Mouse (Mus musculus): ENCODE data around the gene Il2rb.

Il2rb gene

DNA sequence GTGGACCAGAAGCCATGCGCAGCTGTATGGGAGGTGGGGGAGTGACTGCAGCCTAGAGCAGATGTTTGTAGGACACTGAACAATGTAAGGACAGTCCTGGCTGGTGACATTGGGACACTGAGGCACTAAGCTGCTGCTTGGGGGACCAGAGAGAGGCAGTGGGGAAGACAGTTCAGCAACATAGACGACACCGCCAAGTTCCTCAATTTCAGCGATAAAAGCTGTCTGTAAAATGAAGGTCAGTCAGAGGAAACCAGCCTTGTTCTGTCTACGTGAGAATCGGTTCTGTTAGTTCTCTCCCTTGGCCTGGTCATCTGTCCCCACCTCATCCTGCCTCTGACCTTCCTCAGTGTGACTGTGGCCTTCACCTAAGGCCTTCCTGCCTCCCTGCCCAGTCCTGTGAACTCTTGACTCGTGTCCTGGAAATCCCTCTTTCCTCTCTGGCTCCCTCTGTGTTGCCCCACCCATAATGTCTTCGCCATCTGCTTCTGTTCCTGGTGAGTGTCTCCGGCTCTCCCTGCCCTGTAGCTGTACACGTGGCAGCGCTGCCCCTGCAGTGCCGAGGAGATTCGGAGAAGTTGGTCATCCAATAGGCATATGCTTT, 25.1 kb upstream of the Il2rb start:
- DNase-seq (ENCODE audit: low read depth, low spot score) = no peak

DNA sequence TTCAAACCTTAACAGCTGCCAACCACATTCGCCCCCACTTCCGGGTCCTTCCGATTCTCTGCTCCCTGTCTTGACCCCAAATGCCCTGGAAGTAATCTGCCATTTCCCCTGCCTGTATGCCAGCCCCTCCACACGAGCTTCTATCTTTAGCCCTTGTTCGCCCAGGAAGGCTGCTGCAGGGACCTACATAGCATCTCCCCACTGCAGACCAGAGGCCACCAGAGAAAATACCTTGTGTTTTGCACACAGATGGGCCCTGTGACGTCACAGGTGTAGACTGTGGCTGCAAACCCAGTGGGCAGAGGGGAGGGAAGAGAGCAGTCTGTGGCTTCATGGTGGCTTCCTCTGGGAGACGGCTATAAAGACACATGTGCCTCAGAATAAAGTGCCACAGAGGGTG, 23.1 kb upstream of the Il2rb start:
- no peak for DNase-seq (ENCODE audit: low read depth, low spot score)

DNA sequence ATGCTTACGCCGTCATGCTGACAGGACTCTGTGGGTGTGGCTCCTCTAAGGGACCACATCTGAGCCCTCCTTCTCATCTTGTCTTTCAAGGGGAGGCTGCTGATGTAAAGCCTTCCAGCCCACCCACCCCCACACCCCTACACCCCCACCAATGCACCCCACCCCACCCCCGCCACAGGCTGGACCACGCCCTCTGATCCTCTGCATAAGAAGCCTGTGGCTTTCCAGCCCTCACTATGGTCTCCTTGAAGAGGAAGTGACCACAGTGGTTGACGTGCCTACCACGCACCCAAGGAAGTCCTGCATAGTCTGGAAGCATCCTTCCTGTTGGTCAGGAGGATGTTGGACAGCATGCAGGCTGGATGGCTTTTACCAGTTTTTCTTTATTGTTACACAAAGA, 20.7 kb upstream of the Il2rb start:
- DNase-seq (ENCODE audit: low read depth, low spot score) = no peak

DNA sequence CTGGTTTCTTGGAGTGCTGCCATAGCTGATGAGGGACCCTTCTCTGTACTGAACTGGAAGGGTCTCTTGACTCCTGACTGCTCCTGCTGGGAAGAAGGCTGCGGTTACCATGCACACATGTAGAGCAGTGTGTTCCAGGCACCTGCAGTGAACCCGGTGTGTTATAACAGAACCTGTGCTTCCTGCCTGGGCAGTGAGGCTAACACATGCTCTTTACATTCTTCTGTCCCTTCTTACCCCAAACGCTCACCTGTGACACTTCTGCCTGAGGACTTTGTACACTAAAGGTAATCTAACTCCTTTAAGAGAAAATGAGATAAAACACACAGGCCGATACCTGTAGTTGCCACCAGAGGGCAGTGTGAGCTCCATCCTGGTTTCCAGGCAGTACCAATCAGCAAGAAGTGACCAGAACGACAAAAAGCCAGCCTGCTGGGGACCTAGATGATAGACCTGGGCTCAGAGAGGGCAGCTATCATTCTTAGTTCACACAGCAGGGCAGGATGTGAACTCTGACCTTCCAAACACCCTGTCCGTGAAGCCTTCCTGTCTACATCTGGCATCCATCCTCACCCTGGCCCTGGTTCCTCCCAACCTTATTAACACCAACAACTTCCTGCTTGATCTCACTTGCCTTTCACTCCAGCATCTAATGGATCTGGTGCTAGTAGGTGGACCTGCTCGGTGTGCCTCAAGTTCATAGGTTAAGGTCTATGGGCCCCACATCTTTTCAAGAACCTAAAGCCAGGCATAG, 19.5 kb upstream of the Il2rb start:
- peak; percentile 89 for DNase-seq (ENCODE audit: low read depth, low spot score)

- no peak for DNase-seq (ENCODE audit: low read depth, low spot score)
Measured at GRCm38 (mm10) chr15:78513019-78513418, 17.9 kb upstream of the Il2rb start.

DNA sequence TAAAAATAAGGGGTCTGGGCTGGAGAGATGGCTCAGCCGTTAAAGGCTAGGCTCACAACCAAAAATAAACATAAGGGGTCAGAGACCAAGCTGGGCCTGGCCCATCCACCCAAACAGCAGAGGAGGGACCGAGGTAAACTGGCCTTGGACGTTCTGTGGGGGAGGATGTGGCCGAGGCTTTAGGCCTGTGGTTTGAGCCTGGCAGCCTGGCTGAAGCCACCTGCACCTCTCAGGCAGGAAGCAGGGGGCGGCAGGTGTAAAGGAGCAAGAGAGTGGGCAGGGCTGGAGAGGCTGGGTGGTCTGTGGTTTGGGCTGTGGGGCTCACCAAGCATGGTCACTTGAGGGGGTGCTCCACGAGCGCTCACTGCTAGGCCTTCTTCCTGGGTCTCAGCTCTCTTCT, 16.9 kb upstream of the Il2rb start:
- DNase-seq (ENCODE audit: low read depth, low spot score) = no peak

- DNase-seq (ENCODE audit: low read depth, low spot score) = no peak
Measured at GRCm38 (mm10) chr15:78510736-78511135, 15.7 kb upstream of the Il2rb start.

GRCm38 (mm10) chr15:78510121-78510576, 15.1 kb upstream of the Il2rb start:
- DNase-seq (ENCODE audit: low read depth, low spot score) = no peak

GRCm38 (mm10) chr15:78509297-78509899, 14.3 kb upstream of the Il2rb start:
- DNase-seq (ENCODE audit: low read depth, low spot score) = no peak

DNA sequence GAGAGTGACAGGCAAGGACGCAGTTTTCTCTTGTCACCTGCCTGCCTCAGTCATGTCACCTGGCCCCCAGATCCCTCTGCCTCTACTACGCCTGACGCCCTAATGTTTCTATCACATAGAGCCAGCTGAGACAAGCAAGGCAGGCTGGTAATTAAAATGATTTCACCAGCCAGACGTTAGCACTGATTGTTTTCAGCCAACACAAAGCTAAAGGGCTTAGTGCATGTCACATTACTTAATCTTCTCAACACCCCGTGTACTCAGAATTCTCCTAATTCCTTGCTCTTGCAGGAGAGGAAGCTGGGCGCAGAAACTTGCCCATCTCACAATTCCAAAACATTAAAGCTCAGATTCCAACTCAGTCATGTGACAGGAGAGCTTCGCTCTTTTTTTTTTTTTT, 13.4 kb upstream of the Il2rb start:
- no peak for DNase-seq (ENCODE audit: low read depth, low spot score)

DNA sequence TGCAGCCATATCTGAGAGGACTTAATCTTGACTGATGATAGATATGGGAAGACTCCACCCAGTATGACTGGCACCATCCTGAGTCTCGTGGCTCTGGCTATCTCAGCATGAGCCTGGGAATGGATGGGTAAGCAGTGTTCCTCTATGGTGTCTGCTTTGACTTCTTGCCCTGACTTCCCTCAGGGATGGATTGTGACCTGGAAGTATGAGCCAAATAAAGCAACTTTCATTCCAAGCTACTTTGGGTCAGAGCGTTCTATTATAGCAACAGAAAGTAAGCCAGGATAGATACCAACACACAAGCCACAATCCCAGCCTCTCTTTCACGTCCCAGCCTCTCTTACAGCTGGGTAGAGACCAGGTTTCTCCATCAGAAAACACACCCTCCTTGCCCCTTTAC, 10.5 kb upstream of the Il2rb start:
- no peak for DNase-seq (ENCODE audit: low read depth, low spot score)

- DNase-seq (ENCODE audit: low read depth, low spot score) = no peak
Measured at GRCm38 (mm10) chr15:78504816-78505215, 9.7 kb upstream of the Il2rb start.

GRCm38 (mm10) chr15:78504013-78504412, 8.9 kb upstream of the Il2rb start:
- DNase-seq (ENCODE audit: low read depth, low spot score) = no peak

GRCm38 (mm10) chr15:78502437-78503132, 7.5 kb upstream of the Il2rb start:
- DNase-seq (ENCODE audit: low read depth, low spot score) = no peak

DNA sequence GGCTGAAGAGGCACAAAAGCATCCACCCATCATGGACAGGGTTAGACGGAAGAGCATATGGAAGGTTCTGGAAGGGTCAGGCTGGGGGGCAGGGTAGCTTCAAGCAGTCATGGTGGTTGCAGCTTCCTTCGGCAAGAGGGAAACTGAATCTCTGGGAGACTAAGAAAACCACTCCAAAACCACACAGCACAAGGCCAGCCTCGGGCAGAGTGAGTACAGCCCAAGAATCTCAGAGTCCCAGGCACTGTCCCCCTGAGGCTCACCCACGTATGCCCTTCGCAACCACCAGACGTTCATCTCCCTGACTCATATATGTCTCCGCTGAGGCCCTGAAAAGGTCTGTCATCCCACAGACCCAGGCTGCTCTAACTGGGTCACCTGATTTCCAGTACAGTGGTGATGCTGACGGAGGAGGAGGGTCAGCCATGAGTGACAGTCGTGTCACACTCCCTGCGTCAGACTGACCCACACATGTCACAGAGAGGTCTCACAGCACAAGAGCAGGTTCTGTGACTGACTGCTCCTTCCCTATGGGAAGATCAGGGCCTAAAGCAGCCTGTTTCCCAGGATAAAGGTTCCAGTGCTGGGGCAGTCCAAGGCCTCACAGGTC, 1.6 kb downstream of the Il2rb start:
- no peak for DNase-seq (ENCODE audit: low read depth, low spot score)

GRCm38 (mm10) chr15:78491301-78491700, 3.8 kb downstream of the Il2rb start:
- DNase-seq (ENCODE audit: low read depth, low spot score) = peak; percentile 32

- DNase-seq (ENCODE audit: low read depth, low spot score) = no peak
Measured at GRCm38 (mm10) chr15:78489906-78490305, 5.2 kb downstream of the Il2rb start.

DNA sequence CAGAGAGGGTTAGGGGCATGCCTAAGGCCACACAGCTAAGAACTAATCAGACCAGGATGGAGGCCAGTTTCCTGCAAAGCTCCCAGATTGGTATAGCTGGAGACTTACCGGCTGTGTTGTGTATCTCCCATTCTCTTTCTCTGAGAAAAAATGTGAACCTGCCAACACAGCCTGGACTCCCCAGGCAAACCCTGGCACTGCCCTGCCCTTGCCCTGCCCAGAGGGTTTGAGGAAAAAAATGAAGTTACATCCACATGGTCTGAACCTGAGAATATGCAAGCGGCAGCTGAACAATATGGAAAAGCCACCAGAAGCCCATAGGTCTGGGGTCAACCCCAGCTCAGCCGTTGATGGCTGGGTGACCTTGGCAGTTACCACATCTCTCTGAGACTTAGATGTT, 5.8 kb downstream of the Il2rb start:
- DNase-seq (ENCODE audit: low read depth, low spot score) = peak; percentile 45

- DNase-seq (ENCODE audit: low read depth, low spot score) = peak; percentile 36
Measured at GRCm38 (mm10) chr15:78487066-78487465, 8.0 kb downstream of the Il2rb start.

DNA sequence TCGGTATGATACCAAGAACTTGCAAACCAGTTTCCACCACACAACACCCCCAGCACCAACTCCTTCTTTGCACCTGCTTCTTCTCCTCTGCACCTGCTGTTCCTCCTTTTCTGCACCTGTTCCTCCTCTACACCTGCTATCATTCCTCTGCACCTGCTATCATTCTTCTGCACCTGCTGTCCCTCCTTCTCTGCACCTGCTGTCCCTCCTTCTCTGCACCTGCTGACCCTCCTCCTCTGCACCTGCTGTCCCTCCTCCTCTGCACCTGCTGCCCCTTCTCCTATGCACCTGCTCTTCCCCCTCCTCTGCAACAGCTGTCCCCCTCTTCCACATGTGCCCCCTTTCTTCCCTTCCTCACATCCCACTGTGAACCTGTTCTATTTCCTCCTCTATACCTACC, 8.5 kb downstream of the Il2rb start:
- DNase-seq (ENCODE audit: low read depth, low spot score) = no peak

DNA sequence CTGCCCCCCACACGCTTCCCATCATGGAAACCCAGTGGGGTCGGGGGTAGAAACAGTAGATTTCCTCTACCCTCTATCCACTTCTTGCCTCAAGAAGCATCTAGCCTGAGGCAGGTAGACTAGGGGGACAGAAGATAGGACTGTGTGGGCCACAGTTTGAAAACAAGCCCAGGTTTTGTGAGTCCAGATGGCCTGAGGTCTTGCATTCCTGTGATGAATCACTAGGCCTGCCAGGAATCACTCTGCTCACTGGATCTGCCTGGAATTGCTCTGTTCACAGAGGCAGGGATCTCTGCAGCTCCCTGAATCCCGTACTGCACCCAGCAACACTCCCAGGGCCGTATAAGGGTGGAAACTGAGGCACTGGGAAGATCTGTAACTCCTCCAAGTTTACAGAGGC, 11.8 kb downstream of the Il2rb start:
- DNase-seq (ENCODE audit: low read depth, low spot score) = peak; percentile 94

DNA sequence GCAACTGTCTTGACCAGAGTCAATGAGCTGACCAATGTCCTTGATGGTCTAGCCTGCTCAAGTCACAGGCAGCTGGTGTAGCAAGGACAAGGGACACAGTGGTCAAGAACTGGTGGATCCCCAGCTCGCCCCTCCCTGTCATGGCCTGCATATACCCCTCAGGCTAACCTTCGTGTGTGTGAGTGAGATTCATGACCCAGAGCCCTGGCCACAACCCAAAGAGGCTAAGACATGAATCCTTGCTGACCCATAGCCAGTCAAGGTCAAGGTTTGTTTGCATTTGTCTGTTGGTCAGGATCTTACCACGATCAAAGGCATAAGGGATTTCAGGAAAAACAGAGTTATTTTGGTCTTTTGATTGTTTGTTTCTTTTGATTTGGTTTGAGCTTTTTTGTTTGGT, 12.6 kb downstream of the Il2rb start:
- no peak for DNase-seq (ENCODE audit: low read depth, low spot score)

Measured in brain, adult 2 months (tissue).